Mouse (Mus musculus) layer of hippocampus, adult 8-10 months (tissue): Measurements from ENCODE around the gene Tymp. TPM values are rescaled to one million over a fixed set of nuclear protein-coding genes. Genes with fewer than 3 reads are reported as not detected.

Experiments
- DNase-seq, 2 experiments: peaks; one replicate each; pipeline ENCODE4 v3.0.0; 2022; ENCODE audit warnings: low spot score in 2 of 2
- total RNA-seq, 4 experiments: library from RNA; stranded (reverse); gene quantifications; 2 replicates each; pipeline ENCODE4 v1.2.4; 2022

Tymp gene
- total RNA-seq, 4 experiments from 2014 or later = 0.76 to 1.6 (median 1.2) TPM

DNA sequence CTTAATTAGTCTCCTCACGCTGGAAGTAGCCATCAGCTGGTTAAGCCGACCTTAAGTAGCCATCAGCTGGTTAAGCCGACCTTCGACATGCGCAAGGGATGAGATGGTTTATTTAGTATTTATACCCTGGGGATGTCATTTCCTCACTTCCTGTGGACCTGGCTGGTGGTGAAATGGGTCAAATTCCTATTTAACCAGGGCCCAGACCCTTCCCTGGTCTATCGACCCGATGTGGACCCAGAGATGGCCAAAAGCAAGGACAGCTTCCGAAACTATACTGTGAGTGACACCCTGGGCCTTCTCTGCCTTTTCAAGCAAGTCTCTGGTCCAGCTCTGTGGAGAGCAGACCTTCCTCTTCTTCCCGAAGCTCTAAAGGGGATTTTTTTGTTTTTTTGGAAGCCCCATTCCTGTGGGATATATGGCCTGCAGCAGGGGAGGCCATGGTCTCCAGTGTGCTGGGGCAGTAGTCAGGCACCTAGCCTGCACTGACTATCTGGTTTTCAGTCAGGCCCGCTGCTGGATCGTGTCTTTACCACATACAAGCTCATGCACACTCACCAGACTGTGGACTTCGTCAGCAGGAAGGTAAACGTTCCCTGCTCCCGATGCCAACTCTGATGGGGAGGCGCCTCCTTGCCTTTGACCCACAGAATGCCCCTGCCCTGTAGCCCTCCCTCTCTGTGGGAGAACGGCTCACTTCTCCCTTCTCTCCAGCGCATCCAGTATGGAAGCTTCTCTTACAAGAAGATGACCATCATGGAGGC lies 41.9 kb downstream of the Tymp start:
- no peak for DNase-seq

DNA sequence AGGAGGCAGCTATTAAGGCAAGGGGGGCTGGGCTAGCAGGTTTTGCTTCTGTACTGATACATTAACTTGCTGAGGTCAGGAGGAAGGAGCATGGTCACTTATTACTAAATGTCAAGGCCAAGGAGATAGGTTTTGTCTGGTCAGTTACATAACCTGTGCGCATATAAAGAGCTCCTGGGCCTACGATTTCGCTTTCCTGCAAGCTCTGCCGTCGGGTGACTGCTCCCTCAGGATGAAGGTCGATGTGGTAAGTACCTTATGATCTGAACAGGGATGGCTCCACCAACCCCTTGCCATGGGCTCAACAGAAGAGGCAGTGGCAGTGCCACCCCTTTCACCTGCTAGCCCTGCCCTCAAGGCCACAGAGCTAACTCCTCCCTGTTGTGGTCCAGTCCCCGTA lies 42.6 kb downstream of the Tymp start, which contains the start of gene Miox:
Gene Miox, plus strand, starts transcription at position 128 of the 400 bp plus-strand sequence.
- DNase-seq = no peak

DNA sequence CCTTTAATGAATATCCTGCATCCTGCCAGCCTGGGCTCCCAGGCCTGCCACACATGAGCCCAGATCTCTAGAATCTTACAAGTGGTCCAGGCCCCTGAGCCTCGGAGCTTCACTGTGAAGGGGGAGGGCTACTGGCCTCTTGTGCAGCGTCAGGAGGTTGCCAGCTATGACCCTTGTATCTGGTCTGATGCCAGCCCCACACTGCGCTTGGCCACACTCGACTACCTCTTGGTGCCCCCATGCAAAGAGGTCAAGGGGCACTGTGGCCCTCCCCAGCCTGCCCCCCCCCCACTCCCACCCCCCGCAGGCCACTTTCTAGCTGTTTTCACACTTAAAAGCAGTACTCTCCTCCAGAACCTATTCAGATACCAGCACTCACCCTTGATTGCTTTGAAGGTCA lies 50.4 kb downstream of the Tymp start:
- DNase-seq = no peak

- no peak for DNase-seq
Measured at GRCm38 (mm10) chr15:89323656-89324055, 53.2 kb downstream of the Tymp start.

- no peak for DNase-seq
Measured at GRCm38 (mm10) chr15:89322670-89323522, 53.9 kb downstream of the Tymp start, which contains the start of gene Adm2. TSS of gene Adm2 (plus strand) at chr15:89322720.

Other genes starting within 250 kb of the Tymp start
- gene Hdac10, start 248.3 kb downstream of the Tymp start, total RNA-seq = 10 to 100 TPM; 14.7 to 19.3 (median 15.9) TPM
- gene Mapk12, start 236.3 kb downstream of the Tymp start, total RNA-seq = 1 to 10 TPM; 4.9 to 9.7 (median 7.0) TPM
- 10 to 100 TPM; 21.4 to 27.4 (median 24.8) TPM for gene Mapk11, start 227.4 kb downstream of the Tymp start, total RNA-seq
- gene Plxnb2, start 196.3 kb downstream of the Tymp start, total RNA-seq = 10 to 100 TPM; 54.0 to 78.5 (median 67.5) TPM
- 10 to 100 TPM; 38.9 to 52.1 (median 45.1) TPM for gene Dennd6b, start 180.5 kb downstream of the Tymp start, total RNA-seq
- gene Ppp6r2, start 165.5 kb downstream of the Tymp start, total RNA-seq = 100 to 1,000 TPM; 147 to 171 (median 157) TPM
- 100 to 1,000 TPM; 317 to 349 (median 325) TPM for gene Sbf1, start 61.7 kb downstream of the Tymp start, total RNA-seq
- not detected for gene Adm2, start 54.3 kb downstream of the Tymp start, total RNA-seq
- gene Miox, start 42.6 kb downstream of the Tymp start, total RNA-seq = not detected
- 10 to 100 TPM; 17.7 to 25.3 (median 21.2) TPM for gene Lmf2, start 21.4 kb downstream of the Tymp start, total RNA-seq
- 100 to 1,000 TPM in 2 of 4 experiments, 10 to 100 TPM in 2; 92.2 to 107 (median 97.7) TPM for gene Ncaph2, start 21.3 kb downstream of the Tymp start, total RNA-seq
- gene Sco2, start 3.2 kb downstream of the Tymp start, total RNA-seq = 10 to 100 TPM; 29.5 to 34.5 (median 33.1) TPM
- 1 to 10 TPM; 3.2 to 6.7 (median 3.9) TPM for gene Odf3b, start 2.2 kb upstream of the Tymp start, total RNA-seq
- 1 to 10 TPM in 1 of 4 experiments, under 1 TPM in 3; 0.31 to 1.7 (median 0.48) TPM for gene Klhdc7b, start 7.9 kb upstream of the Tymp start, total RNA-seq
- gene Syce3, start 33.5 kb upstream of the Tymp start, total RNA-seq = not detected
- gene Cpt1b, start 48.8 kb upstream of the Tymp start, total RNA-seq = 1 to 10 TPM; 1.5 to 3.7 (median 2.8) TPM
- 1 to 10 TPM; 2.6 to 3.4 (median 3.2) TPM for gene C730034F03Rik, start 52.5 kb upstream of the Tymp start, total RNA-seq
- gene Gm44502, start 52.7 kb upstream of the Tymp start, total RNA-seq = not detected
- 10 to 100 TPM; 42.9 to 50.3 (median 46.2) TPM for gene Chkb, start 52.9 kb upstream of the Tymp start, total RNA-seq
- gene Mapk8ip2, start 76.9 kb upstream of the Tymp start, total RNA-seq = 100 to 1,000 TPM; 249 to 297 (median 274) TPM
- gene Arsa, start 100.4 kb upstream of the Tymp start, total RNA-seq = 10 to 100 TPM; 30.9 to 38.1 (median 33.3) TPM
- 100 to 1,000 TPM; 208 to 231 (median 223) TPM for gene Shank3, start 122.6 kb upstream of the Tymp start, total RNA-seq
- 1 to 10 TPM in 3 of 4 experiments, under 1 TPM in 1; 0.95 to 2.1 (median 1.4) TPM for gene Acr, start 191.3 kb upstream of the Tymp start, total RNA-seq
- 10 to 100 TPM; 27.2 to 41.2 (median 32.7) TPM for gene Rabl2, start 214.9 kb upstream of the Tymp start, total RNA-seq